Mouse (Mus musculus): ENCODE data around the gene Pik3r6.

- TF ChIP-seq POLR2A (IDR thresholded peaks at IDR 0.05; ENCODE audit: insufficient read length, low read depth) = no peak
- TF ChIP-seq REST (IDR thresholded peaks at IDR 0.05; ENCODE audit: insufficient read depth, insufficient read length) = no peak
- no peak for TF ChIP-seq TCF12 (IDR thresholded peaks at IDR 0.05; ENCODE audit: insufficient read depth, poor library complexity, severe bottlenecking)
- no peak for TF ChIP-seq USF1 (IDR thresholded peaks at IDR 0.05; ENCODE audit: low read depth)
- TF ChIP-seq POLR2AphosphoS2 (IDR thresholded peaks at IDR 0.05; ENCODE audit: insufficient read length, low read depth) = no peak
- TF ChIP-seq MYOG (IDR thresholded peaks at IDR 0.05; ENCODE audit: control insufficient read depth in 1 of 3, insufficient read depth in 1 of 3, insufficient read length in 2 of 3, low read depth in 2 of 3) = no peak
These were observed 97.8 kb downstream of the Pik3r6 start for GRCm38 (mm10) chr11:68600551-68601021.
